Mouse (Mus musculus): ENCODE data around the gene Mbnl2. TPM values are rescaled to one million over a fixed set of nuclear protein-coding genes. Genes with fewer than 3 reads are reported as not detected.

Gene Mbnl2
- polyA plus RNA-seq, 1 experiment = 43.0 TPM

- peak overlapping the region; percentile 84 for H3K4me3 ChIP-seq (replicated peaks)
- peaks cover 88% of the 10 kb centered on the region for H3K4me1 ChIP-seq
- no peaks in the 10 kb centered on the region for H3K9me3 ChIP-seq
- TF ChIP-seq GATA1 (IDR thresholded peaks at IDR 0.05; ENCODE audit: borderline replicate concordance, low read length) = no peak
- no peak for TF ChIP-seq FLI1 (IDR thresholded peaks at IDR 0.05; ENCODE audit: low read length)
- peaks cover 55% of the 10 kb centered on the region for H3K36me3 ChIP-seq (replicated peaks; ENCODE audit: low read length)
- H3K27me3 ChIP-seq (replicated peaks) = no peaks in the 10 kb centered on the region
Measured at GRCm38 (mm10) chr14:120302913-120303548, 27.6 kb downstream of the Mbnl2 start.

- Histone ChIP-seq H3K9me3 (no peaks in the 10 kb centered on the region), H3K36me3 (replicated peaks; ENCODE audit: low read length) (peaks cover 71% of the 10 kb centered on the region), H3K27me3 (replicated peaks) (no peaks in the 10 kb centered on the region), H3K4me3 (replicated peaks) (no peak overlapping the region), H3K4me1 (peaks cover 90% of the 10 kb centered on the region)
- TF ChIP-seq FLI1 (IDR thresholded peaks at IDR 0.05; ENCODE audit: low read length) (no peak), GATA1 (IDR thresholded peaks at IDR 0.05; ENCODE audit: borderline replicate concordance, low read length) (no peak)
Measured at GRCm38 (mm10) chr14:120306229-120306628, 30.8 kb downstream of the Mbnl2 start.

- TF ChIP-seq GATA1 (IDR thresholded peaks at IDR 0.05; ENCODE audit: borderline replicate concordance, low read length) = no peak
- no peak for TF ChIP-seq FLI1 (IDR thresholded peaks at IDR 0.05; ENCODE audit: low read length)
- H3K27me3 ChIP-seq (replicated peaks) = no peaks in the 10 kb centered on the region
- no peaks in the 10 kb centered on the region for H3K9me3 ChIP-seq
- H3K4me3 ChIP-seq (replicated peaks) = peak overlapping the region; percentile 46
- H3K4me1 ChIP-seq = peaks cover 96% of the 10 kb centered on the region
- H3K36me3 ChIP-seq (replicated peaks; ENCODE audit: low read length) = peaks cover 76% of the 10 kb centered on the region
Measured at GRCm38 (mm10) chr14:120307356-120307755, 31.9 kb downstream of the Mbnl2 start.

- H3K4me3 ChIP-seq (replicated peaks) = peak overlapping the region; percentile 83
- H3K27me3 ChIP-seq (replicated peaks) = no peaks in the 10 kb centered on the region
- peaks cover 78% of the 10 kb centered on the region for H3K36me3 ChIP-seq (replicated peaks; ENCODE audit: low read length)
- H3K4me1 ChIP-seq = peaks cover 96% of the 10 kb centered on the region
- peak; percentile 52; the same call in 1 of the 3 replicates for TF ChIP-seq GATA1 (IDR thresholded peaks at IDR 0.05; ENCODE audit: borderline replicate concordance, low read length)
- no peak for TF ChIP-seq FLI1 (IDR thresholded peaks at IDR 0.05; ENCODE audit: low read length)
- H3K9me3 ChIP-seq = no peaks in the 10 kb centered on the region
Measured at GRCm38 (mm10) chr14:120307963-120308362, 32.5 kb downstream of the Mbnl2 start.

- Histone ChIP-seq H3K36me3 (replicated peaks; ENCODE audit: low read length) (peaks cover 84% of the 10 kb centered on the region), H3K9me3 (no peaks in the 10 kb centered on the region), H3K27me3 (replicated peaks) (no peaks in the 10 kb centered on the region), H3K4me3 (replicated peaks) (no peak overlapping the region), H3K4me1 (peaks cover 97% of the 10 kb centered on the region)
- no peak for TF ChIP-seq GATA1 (IDR thresholded peaks at IDR 0.05; ENCODE audit: borderline replicate concordance, low read length)
- no peak for TF ChIP-seq FLI1 (IDR thresholded peaks at IDR 0.05; ENCODE audit: low read length)
Measured at GRCm38 (mm10) chr14:120309691-120310090, 34.2 kb downstream of the Mbnl2 start.

- H3K4me1 ChIP-seq = peaks cover 97% of the 10 kb centered on the region
- H3K4me3 ChIP-seq (replicated peaks) = no peak overlapping the region
- no peaks in the 10 kb centered on the region for H3K27me3 ChIP-seq (replicated peaks)
- no peaks in the 10 kb centered on the region for H3K9me3 ChIP-seq
- H3K36me3 ChIP-seq (replicated peaks; ENCODE audit: low read length) = peaks cover 93% of the 10 kb centered on the region
- no peak for TF ChIP-seq GATA1 (IDR thresholded peaks at IDR 0.05; ENCODE audit: borderline replicate concordance, low read length)
- TF ChIP-seq FLI1 (IDR thresholded peaks at IDR 0.05; ENCODE audit: low read length) = no peak
Measured at GRCm38 (mm10) chr14:120311330-120312097, 36.0 kb downstream of the Mbnl2 start.

- no peaks in the 10 kb centered on the region for H3K27me3 ChIP-seq (replicated peaks)
- no peaks in the 10 kb centered on the region for H3K9me3 ChIP-seq
- H3K4me3 ChIP-seq (replicated peaks) = no peak overlapping the region
- peaks cover 94% of the 10 kb centered on the region for H3K36me3 ChIP-seq (replicated peaks; ENCODE audit: low read length)
- peaks cover 92% of the 10 kb centered on the region for H3K4me1 ChIP-seq
- TF ChIP-seq FLI1 (IDR thresholded peaks at IDR 0.05; ENCODE audit: low read length) (no peak), GATA1 (IDR thresholded peaks at IDR 0.05; ENCODE audit: borderline replicate concordance, low read length) (no peak)
Measured at GRCm38 (mm10) chr14:120312661-120313406, 37.4 kb downstream of the Mbnl2 start.

GRCm38 (mm10) chr14:120313466-120313865, 38.0 kb downstream of the Mbnl2 start:
- Histone ChIP-seq H3K4me3 (replicated peaks) (no peak overlapping the region), H3K27me3 (replicated peaks) (no peaks in the 10 kb centered on the region), H3K9me3 (no peaks in the 10 kb centered on the region), H3K36me3 (replicated peaks; ENCODE audit: low read length) (peaks cover 94% of the 10 kb centered on the region), H3K4me1 (peaks cover 92% of the 10 kb centered on the region)
- no peak for TF ChIP-seq FLI1 (IDR thresholded peaks at IDR 0.05; ENCODE audit: low read length)
- TF ChIP-seq GATA1 (IDR thresholded peaks at IDR 0.05; ENCODE audit: borderline replicate concordance, low read length) = no peak

- no peak overlapping the region for H3K4me3 ChIP-seq (replicated peaks)
- H3K4me1 ChIP-seq = peaks cover 91% of the 10 kb centered on the region
- H3K9me3 ChIP-seq = no peaks in the 10 kb centered on the region
- H3K36me3 ChIP-seq (replicated peaks; ENCODE audit: low read length) = peaks cover 96% of the 10 kb centered on the region
- H3K27me3 ChIP-seq (replicated peaks) = no peaks in the 10 kb centered on the region
- TF ChIP-seq GATA1 (IDR thresholded peaks at IDR 0.05; ENCODE audit: borderline replicate concordance, low read length) = no peak
Measured at GRCm38 (mm10) chr14:120315721-120316120, 40.3 kb downstream of the Mbnl2 start.

Data from megakaryocyte, embryonic 14.5 days (primary cell).